Mouse (Mus musculus) liver, adult 2 months (tissue): ENCODE measurements at regions not wholly inside any gene's neighbourhood (a gene's known extent, or its start where the extent isn't known, plus 50 kb on each side); places are given as distances from the start of the nearest gene placed in this dataset.

ENCODE experiments used
- DNase-seq: peaks from one replicate; pipeline ENCODE4 v3.0.0-alpha.2; 2011; ENCODE audit warnings: low read depth, low spot score; ENCODE audit errors: extremely low read depth
- H3K27ac ChIP-seq: fragments of 200-500 bp; replicated peaks from 2 replicates; pipeline ENCODE4 v1.5.1; 2012; ENCODE audit warnings: low read depth, mild to moderate bottlenecking, control low read depth, inconsistent platforms, low read length; ENCODE audit not compliant: insufficient read depth
- H3K27me3 ChIP-seq: fragments of 200-500 bp; 2 replicates; pipeline ENCODE4 v1.6.1; 2012; ENCODE audit warnings: mild to moderate bottlenecking, moderate library complexity, low read length, inconsistent platforms; ENCODE audit not compliant: control insufficient read depth, insufficient read depth
- H3K36me3 ChIP-seq: fragments of 200-500 bp; 2 replicates; pipeline ENCODE4 v1.6.1; 2012; ENCODE audit warnings: low read length, inconsistent platforms; ENCODE audit not compliant: control insufficient read depth, insufficient read depth
- H3K4me1 ChIP-seq: fragments of 200-500 bp; 2 replicates; pipeline ENCODE4 v1.6.1; 2011; ENCODE audit warnings: low read length; ENCODE audit not compliant: control insufficient read depth, insufficient read depth
- H3K4me3 ChIP-seq: fragments of 200-500 bp; 2 replicates; pipeline ENCODE4 v1.5.1; 2011; ENCODE audit warnings: low read depth, mild to moderate bottlenecking, control low read depth, low read length, moderate library complexity; ENCODE audit not compliant: insufficient read depth
- H3K79me2 ChIP-seq: fragments of 200-500 bp; 2 replicates; pipeline ENCODE4 v1.6.1; 2012; ENCODE audit warnings: inconsistent platforms, mild to moderate bottlenecking, low read length, moderate library complexity; ENCODE audit not compliant: control insufficient read depth, insufficient read depth
- H3K9ac ChIP-seq: fragments of 200-500 bp; 2 replicates; pipeline ENCODE4 v1.6.1; 2012; ENCODE audit warnings: low read depth, mild to moderate bottlenecking, control low read depth, inconsistent platforms, low read length
- CTCF ChIP-seq: fragments of 200-500 bp; IDR thresholded peaks from 2 replicates; pipeline ENCODE4 v1.5.1; 2011; ENCODE audit warnings: low read depth, low read length, control low read depth
- POLR2A ChIP-seq: fragments of 200-500 bp; IDR thresholded peaks from 2 replicates; pipeline ENCODE4 v1.6.1; 2011; ENCODE audit warnings: low read length, control low read depth; ENCODE audit not compliant: insufficient read depth; ENCODE audit errors: extremely low read depth
- WGBS: fragments of 180-500 bp; shearing (Covaris S2); methylation state at CpG from one replicate; pipeline ENCODE4 v1.1.7; 2018; 5-methylcytosine and 5-hydroxymethylcytosine counted together

DNA sequence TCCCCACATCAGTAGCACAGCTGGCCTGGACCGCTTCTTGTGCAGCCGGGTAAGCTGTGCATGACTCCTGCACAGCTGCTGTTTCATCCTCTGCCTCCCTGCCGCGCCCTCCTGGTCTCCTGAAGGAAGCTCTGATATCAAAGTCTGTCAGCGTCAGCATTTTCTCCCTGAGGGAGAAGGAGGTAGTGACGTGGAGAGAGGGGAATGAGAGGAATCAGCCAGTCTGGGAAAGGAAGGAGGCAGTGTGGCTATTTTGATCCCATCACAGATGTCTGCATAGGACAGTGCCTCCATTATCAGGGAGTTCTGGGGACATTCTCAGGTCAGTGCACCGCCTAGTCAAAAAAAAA lies 62.6 kb upstream of the Eml4 start:
- H3K4me3 ChIP-seq: no peak overlapping the region
- H3K27ac ChIP-seq: no peak overlapping the region
- no peak for TF ChIP-seq CTCF
- TF ChIP-seq POLR2A: no peak
- 60% methylated on average over 7 of the region's 7 CpGs for WGBS
- H3K79me2 ChIP-seq: no peaks in the 10 kb centered on the region
- no peaks in the 10 kb centered on the region for H3K36me3 ChIP-seq
- no peaks in the 10 kb centered on the region for H3K27me3 ChIP-seq
- no peak for DNase-seq
- no peak overlapping the region for H3K9ac ChIP-seq
- H3K4me1 ChIP-seq: no peaks in the 10 kb centered on the region

DNA sequence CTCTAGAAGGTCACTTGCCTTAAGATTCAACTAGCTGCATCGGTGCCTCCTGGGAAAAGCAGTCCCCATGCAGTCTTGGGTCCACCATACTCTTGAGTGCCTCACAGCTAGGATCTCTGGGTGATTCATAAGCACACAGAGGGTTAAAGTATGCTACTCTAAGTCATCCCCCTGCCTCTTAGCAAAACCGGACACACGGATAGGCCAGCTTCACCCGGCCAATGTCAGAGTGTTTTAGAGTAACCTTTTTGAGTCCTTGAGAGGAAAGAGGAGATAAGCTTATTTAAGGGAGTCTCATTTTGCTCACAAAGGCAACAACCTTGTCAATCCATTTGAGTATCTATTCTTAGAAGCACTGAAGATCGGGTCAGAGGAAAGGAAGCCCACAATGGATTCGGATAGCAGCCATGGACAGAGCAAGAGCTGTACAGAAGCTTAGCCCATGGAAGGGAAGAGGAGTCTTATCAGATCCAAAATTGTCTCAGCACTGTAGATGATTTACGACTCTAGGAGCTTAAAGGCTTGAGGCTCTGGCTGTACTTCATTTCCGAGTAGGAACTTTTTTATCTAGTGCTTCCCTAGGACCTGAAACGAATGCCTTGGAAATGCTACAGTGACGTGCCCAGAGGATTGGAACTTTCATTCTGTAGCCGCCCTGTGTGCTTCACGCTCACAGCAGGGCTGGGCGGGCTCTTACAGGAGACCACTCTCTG lies 55.0 kb upstream of the Eml4 start:
- 69% methylated on average over 13 of the region's 13 CpGs for WGBS

DNA sequence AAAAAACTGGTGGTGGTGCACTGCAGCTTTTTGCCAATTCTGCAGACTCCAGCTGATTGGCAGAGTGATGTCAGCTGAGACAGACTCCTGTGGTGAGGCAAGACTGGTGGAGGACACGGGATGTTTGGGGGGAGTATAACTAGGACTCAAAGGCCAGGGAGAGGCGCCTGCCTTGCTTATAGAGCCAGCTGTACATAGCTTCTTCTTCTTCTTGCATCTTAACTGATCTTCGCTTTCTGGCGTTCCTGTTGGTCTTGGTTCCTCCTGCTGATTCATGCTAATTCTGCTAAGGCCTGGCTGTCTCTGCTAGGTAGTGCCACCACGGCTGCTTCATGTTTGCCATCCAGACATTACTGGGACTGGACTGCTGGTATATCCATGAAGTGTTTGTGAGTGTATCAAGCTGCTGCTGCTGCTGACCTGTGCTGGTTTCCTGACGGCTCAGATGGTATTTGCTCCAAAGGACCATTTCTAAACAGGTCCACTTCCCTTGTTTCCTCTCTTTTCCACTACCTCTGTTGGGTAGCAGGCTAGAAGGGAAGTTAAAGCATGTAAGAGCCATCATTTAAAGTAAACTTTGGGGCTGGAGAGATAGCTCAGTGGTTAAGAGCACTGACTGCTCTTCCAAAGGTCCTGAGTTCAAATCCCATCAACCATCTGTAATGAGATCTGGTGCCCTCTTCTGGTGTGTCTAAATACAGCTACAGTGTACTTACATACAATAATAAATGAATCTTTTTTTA lies 53.2 kb upstream of the Eml4 start:
- TF ChIP-seq POLR2A: no peak
- TF ChIP-seq CTCF: no peak

More for the DNA sequence above, 55.0 kb upstream of the Eml4 start:
- Histone ChIP-seq H3K36me3 (no peaks in the 10 kb centered on the region), H3K4me3 (no peak overlapping the region), H3K27me3 (no peaks in the 10 kb centered on the region), H3K9ac (no peak overlapping the region), H3K79me2 (no peaks in the 10 kb centered on the region), H3K4me1 (no peaks in the 10 kb centered on the region), H3K27ac (no peak overlapping the region)
- TF ChIP-seq CTCF (no peak), POLR2A (no peak)
- no peak for DNase-seq

More for the DNA sequence above, 53.2 kb upstream of the Eml4 start:
- no peak for DNase-seq
- H3K79me2 ChIP-seq: no peaks in the 10 kb centered on the region
- H3K4me3 ChIP-seq: no peak overlapping the region
- H3K9ac ChIP-seq: no peak overlapping the region
- H3K36me3 ChIP-seq: no peaks in the 10 kb centered on the region
- H3K27me3 ChIP-seq: no peaks in the 10 kb centered on the region
- H3K27ac ChIP-seq: no peak overlapping the region
- WGBS: 83% methylated on average over 6 of the region's 6 CpGs
- no peaks in the 10 kb centered on the region for H3K4me1 ChIP-seq
